Mouse (Mus musculus) lung, postnatal 0 days (tissue): ENCODE data around the gene Lnx2.

ENCODE experiments used
- CTCF ChIP-seq: IDR thresholded peaks from 2 replicates; pipeline ENCODE4 v1.5.1; 2016; ENCODE audit warnings: antibody characterized with exemption, mild to moderate bottlenecking
- EP300 ChIP-seq: IDR thresholded peaks from 2 replicates; pipeline ENCODE4 v1.6.1; 2016; ENCODE audit warnings: antibody characterized with exemption, mild to moderate bottlenecking, control low read depth

- peak; percentile 5; the same call in 1 of the 2 replicates for TF ChIP-seq CTCF
- TF ChIP-seq EP300 = no peak
Measured at GRCm38 (mm10) chr5:147045311-147045710, 31.1 kb downstream of the Lnx2 start.
